Mouse (Mus musculus) embryonic stem cell, embryonic (primary cell): ENCODE data around the gene H2-T22.

Experiments
- CTCF ChIA-PET, 4 experiments: fragments of 300-600 bp in 2 of 4; fragments of 350-600 bp in 2 of 4; sonication (Branson Sonifier 250); formaldehyde crosslinking; loops; one replicate each; lab custom pipeline; 2022; ENCODE audit warnings: inconsistent platforms in 2 of 4; lab: Charles Lee
- POLR2A ChIA-PET, 4 experiments: fragments of 300-600 bp in 2 of 4; fragments of 350-600 bp in 2 of 4; sonication (Branson Sonifier 250); formaldehyde crosslinking; loops; one replicate each; lab custom pipeline; 2022; ENCODE audit warnings: antibody characterized with exemption in 4 of 4, inconsistent platforms in 1 of 4; lab: Charles Lee

H2-T22 gene

GRCm38 (mm10) chr17:36032351-36032875, 10.1 kb downstream of the H2-T22 start, which contains the start of gene H2-T23:
Gene H2-T23, minus strand, starts transcription at chr17:36032855.
- ChIA-PET POLR2A (interaction anchor here in 1 of 4 experiments (0.6 kb wide), 1 partner anchor 206 kb away, joined by 3 read pairs; no protein-coding TSS in a partner anchor), CTCF (interaction anchor here in 2 of 4 experiments (0.7 to 1.2 kb wide), 5 partner anchors 28 to 111 kb away, joined by 3 to 7 read pairs (median 4); no protein-coding TSS in a partner anchor)

- ChIA-PET CTCF (interaction anchor here in 2 of 4 experiments (0.6 to 1.5 kb wide), 8 partner anchors 11 to 245 kb away, joined by 3 to 7 read pairs (median 4); partner anchors contain the start of gene H2-T24 (in 1 of the 2)), POLR2A (interaction anchor here in 2 of 4 experiments (0.6 to 1.3 kb wide), 3 partner anchors 11 to 93 kb away, joined by 3 read pairs; partner anchors contain the start of gene H2-T24 (in 1 of the 2))
Observed at GRCm38 (mm10) chr17:36031583-36032331, 10.8 kb downstream of the H2-T22 start.

GRCm38 (mm10) chr17:36030703-36031582, 11.6 kb downstream of the H2-T22 start:
- CTCF ChIA-PET = interaction anchor here in 3 of 4 experiments (0.6 to 1.5 kb wide), 6 partner anchors 10 to 267 kb away, joined by 3 to 7 read pairs (median 5); partner anchors contain the start of gene H2-T24 (in 1 of the 3)
- POLR2A ChIA-PET = interaction anchor here in 3 of 4 experiments (0.6 to 1.3 kb wide), 3 partner anchors 10 to 134 kb away, joined by 3 to 4 read pairs (median 3); partner anchors contain the start of gene H2-T24 (in 1 of the 3)

- ChIA-PET CTCF (interaction anchor here in 1 of 4 experiments (1.3 to 1.5 kb wide), 3 partner anchors 9 to 36 kb away, joined by 4 to 7 read pairs (median 5); partner anchors contain the start of gene H2-T24), POLR2A (interaction anchor here in 1 of 4 experiments (0.6 to 1.1 kb wide), 2 partner anchors 36 to 135 kb away, joined by 3 to 4 read pairs; no protein-coding TSS in a partner anchor)
Observed at GRCm38 (mm10) chr17:36030046-36030702, 12.4 kb downstream of the H2-T22 start.

GRCm38 (mm10) chr17:36028879-36029619, 13.5 kb downstream of the H2-T22 start:
- ChIA-PET POLR2A (no interaction called here), CTCF (no interaction called here)

- ChIA-PET CTCF (no interaction called here), POLR2A (no interaction called here)
Observed at GRCm38 (mm10) chr17:36027663-36028062, 14.9 kb downstream of the H2-T22 start.

GRCm38 (mm10) chr17:36025901-36026300, 16.6 kb downstream of the H2-T22 start:
- ChIA-PET POLR2A (no interaction called here), CTCF (interaction anchor here in 1 of 4 experiments (0.8 kb wide), 1 partner anchor 32 kb away, joined by 3 read pairs; no protein-coding TSS in a partner anchor)

GRCm38 (mm10) chr17:36025197-36025596, 17.4 kb downstream of the H2-T22 start:
- ChIA-PET POLR2A (interaction anchor here in 1 of 4 experiments (1.0 kb wide), 1 partner anchor 107 kb away, joined by 4 read pairs; no protein-coding TSS in a partner anchor), CTCF (interaction anchor here in 1 of 4 experiments (0.8 kb wide), 1 partner anchor 31 kb away, joined by 3 read pairs; no protein-coding TSS in a partner anchor)

- CTCF ChIA-PET = interaction anchor here in 1 of 4 experiments (0.5 kb wide), 1 partner anchor 31 kb away, joined by 3 read pairs; no protein-coding TSS in a partner anchor
- POLR2A ChIA-PET = no interaction called here
Observed at GRCm38 (mm10) chr17:36023710-36024654, 18.6 kb downstream of the H2-T22 start.

- POLR2A ChIA-PET = no interaction called here
Observed at GRCm38 (mm10) chr17:36022922-36023321, 19.6 kb downstream of the H2-T22 start.

GRCm38 (mm10) chr17:36022098-36022497, 20.4 kb downstream of the H2-T22 start:
- CTCF ChIA-PET = no interaction called here
- POLR2A ChIA-PET = no interaction called here

More at GRCm38 (mm10) chr17:36022922-36023321, 19.6 kb downstream of the H2-T22 start:
- CTCF ChIA-PET = interaction anchor here in 1 of 4 experiments (0.5 kb wide), 1 partner anchor 30 kb away, joined by 3 read pairs; no protein-coding TSS in a partner anchor

- CTCF ChIA-PET = interaction anchor here in 3 of 4 experiments (0.9 to 2.3 kb wide), 9 partner anchors 10 to 93 kb away, joined by 3 to 10 read pairs (median 4); no protein-coding TSS in a partner anchor
- POLR2A ChIA-PET = interaction anchor here in 2 of 4 experiments (0.9 to 2.6 kb wide), 10 partner anchors 10 to 103 kb away, joined by 3 to 15 read pairs (median 4); no protein-coding TSS in a partner anchor
Observed at GRCm38 (mm10) chr17:36021309-36021708, 21.2 kb downstream of the H2-T22 start.

GRCm38 (mm10) chr17:36020191-36021073, 22.1 kb downstream of the H2-T22 start, which contains the start of gene H2-T24:
Gene H2-T24, minus strand, starts transcription at chr17:36020560.
- ChIA-PET POLR2A (interaction anchor here in 2 of 4 experiments (0.6 to 2.6 kb wide), 20 partner anchors 11 to 329 kb away, joined by 3 to 15 read pairs (median 4); no protein-coding TSS in a partner anchor), CTCF (interaction anchor here (0.5 to 2.3 kb wide), 16 partner anchors 11 to 385 kb away, joined by 3 to 10 read pairs (median 3); no protein-coding TSS in a partner anchor)

GRCm38 (mm10) chr17:36019519-36019918, 23.0 kb downstream of the H2-T22 start:
- POLR2A ChIA-PET = interaction anchor here in 2 of 4 experiments (0.6 to 2.6 kb wide), 8 partner anchors 14 to 35 kb away, joined by 3 to 15 read pairs (median 4); no protein-coding TSS in a partner anchor
- CTCF ChIA-PET = interaction anchor here in 2 of 4 experiments (0.7 to 2.3 kb wide), 6 partner anchors 15 to 80 kb away, joined by 3 to 8 read pairs (median 6); no protein-coding TSS in a partner anchor
